Mouse (Mus musculus): ENCODE results near the gene Kif26a.
A peak's percentile ranks its signal among the peaks of the same experiment; 100 is the strongest.

Gene Kif26a

GRCm38 (mm10) chr12:112130161-112130860 is 15.7 kb upstream of the Kif26a start:
- DNase-seq, result peak; percentile 92 to 96

GRCm38 (mm10) chr12:112130957-112131356 is 15.1 kb upstream of the Kif26a start:
- peak; percentile 79 to 82 for DNase-seq

- peak; percentile 58 to 75 for DNase-seq
Measured at GRCm38 (mm10) chr12:112140231-112140630, 5.8 kb upstream of the Kif26a start.

GRCm38 (mm10) chr12:112140745-112141144 is 5.3 kb upstream of the Kif26a start:
- no peak for DNase-seq

- DNase-seq, result peak; percentile 58 to 87
Measured at GRCm38 (mm10) chr12:112141300-112141699, 4.7 kb upstream of the Kif26a start.

GRCm38 (mm10) chr12:112143116-112143832 is 2.7 kb upstream of the Kif26a start:
- no peak for DNase-seq

- no peak for DNase-seq
Measured at GRCm38 (mm10) chr12:112143833-112144201, 2.2 kb upstream of the Kif26a start.

GRCm38 (mm10) chr12:112144377-112145115 is 1.5 kb upstream of the Kif26a start:
- DNase-seq, result no peak

- peak; percentile 72 to 92 for DNase-seq
Measured at GRCm38 (mm10) chr12:112145211-112145874, 665 bp upstream of the Kif26a start.

- no peak for DNase-seq
Measured at GRCm38 (mm10) chr12:112147365-112147764, 1.4 kb downstream of the Kif26a start.

GRCm38 (mm10) chr12:112150011-112150410 is 4.0 kb downstream of the Kif26a start:
- no peak for DNase-seq

GRCm38 (mm10) chr12:112151244-112151979 is 5.4 kb downstream of the Kif26a start:
- DNase-seq, result peak; percentile 87 to 90

- DNase-seq, result no peak
Measured at GRCm38 (mm10) chr12:112151980-112152362, 6.0 kb downstream of the Kif26a start.

- peak; percentile 39 to 40 for DNase-seq
Measured at GRCm38 (mm10) chr12:112153597-112153996, 7.6 kb downstream of the Kif26a start.

GRCm38 (mm10) chr12:112154476-112154875 is 8.5 kb downstream of the Kif26a start:
- peak in 1 of 2 experiments; percentile 48 for DNase-seq

GRCm38 (mm10) chr12:112155218-112156051 is 9.4 kb downstream of the Kif26a start:
- DNase-seq, result peak; percentile 62 to 65

GRCm38 (mm10) chr12:112156804-112157203 is 10.8 kb downstream of the Kif26a start:
- no peak for DNase-seq

- peak in 1 of 2 experiments; percentile 51 for DNase-seq
Measured at GRCm38 (mm10) chr12:112158246-112158645, 12.2 kb downstream of the Kif26a start.

- DNase-seq, result peak in 1 of 2 experiments; percentile 39
Measured at GRCm38 (mm10) chr12:112158784-112159183, 12.8 kb downstream of the Kif26a start.

- DNase-seq, result no peak
Measured at GRCm38 (mm10) chr12:112163981-112164839, 18.2 kb downstream of the Kif26a start.
